Mouse (Mus musculus) heart, postnatal 0 days (tissue): ENCODE measurements at regions not wholly inside any gene's neighbourhood (a gene's known extent, or its start where the extent isn't known, plus 50 kb on each side); places are given as distances from the start of the nearest gene placed in this dataset.
A peak's percentile ranks its signal among the peaks of the same experiment; 100 is the strongest.

Experiments
- ATAC-seq: fragments of 200-750 bp; cut with Nextera tagmentation; 2 replicates; pipeline ENCODE4 v1.8.0; 2017; ENCODE audit warnings: low read depth, moderate number of reproducible peaks, moderate library complexity; ENCODE audit not compliant: insufficient read depth
- DNase-seq: peaks from one replicate; pipeline ENCODE4 v3.0.0-alpha.2; 2016; ENCODE audit warnings: low spot score
- H3K27ac ChIP-seq: fragments of 300-500 bp; sonication (generic); 2 replicates; pipeline ENCODE4 v1.5.1; 2014; ENCODE audit warnings: low read depth, mild to moderate bottlenecking
- H3K27me3 ChIP-seq: fragments of 300-500 bp; sonication (generic); 2 replicates; pipeline ENCODE4 v1.6.1; 2014; ENCODE audit warnings: low read length, mixed read lengths; ENCODE audit not compliant: control insufficient read depth, insufficient read depth
- H3K36me3 ChIP-seq: fragments of 300-500 bp; sonication (generic); replicated peaks from 2 replicates; pipeline ENCODE4 v1.6.1; 2014; ENCODE audit warnings: low read length, mixed read lengths; ENCODE audit not compliant: control insufficient read depth, insufficient read depth
- H3K4me1 ChIP-seq: fragments of 300-500 bp; sonication (generic); 2 replicates; pipeline ENCODE4 v1.6.1; 2014; ENCODE audit warnings: antibody characterized with exemption; ENCODE audit not compliant: control insufficient read depth, insufficient read depth
- H3K4me2 ChIP-seq: fragments of 300-500 bp; sonication (generic); 2 replicates; pipeline ENCODE4 v1.6.1; 2014; ENCODE audit warnings: low read depth, mild to moderate bottlenecking, low read length, moderate library complexity
- H3K4me3 ChIP-seq: fragments of 300-500 bp; sonication (generic); 2 replicates; pipeline ENCODE4 v1.5.1; 2014; ENCODE audit warnings: low read depth, low read length
- H3K9ac ChIP-seq: fragments of 300-500 bp; sonication (generic); replicated peaks from 2 replicates; pipeline ENCODE4 v1.6.1; 2014; ENCODE audit warnings: low read depth, low read length, mixed read lengths
- H3K9me3 ChIP-seq: fragments of 300-500 bp; sonication (generic); replicated peaks from 2 replicates; pipeline ENCODE4 v1.6.1; 2016; ENCODE audit warnings: low read length; ENCODE audit not compliant: control insufficient read depth
- CTCF ChIP-seq: IDR thresholded peaks from 2 replicates; pipeline ENCODE4 v1.5.1; 2016; ENCODE audit warnings: antibody characterized with exemption, control low read depth, low read depth
- EP300 ChIP-seq: IDR thresholded peaks from 2 replicates; pipeline ENCODE4 v1.6.1; 2016; ENCODE audit warnings: antibody characterized with exemption, low read depth
- WGBS: fragments of 180-500 bp; shearing (Covaris S2); extraction: QIAGEN DNeasy Blood & Tissue Kit; methylation state at CpG from one replicate; pipeline ENCODE4 v1.1.7; 2014; 5-methylcytosine and 5-hydroxymethylcytosine counted together

GRCm38 (mm10) chr4:23983452-23983805 lies 512.8 kb upstream of the Mms22l start:
- Histone ChIP-seq H3K27ac (no peak overlapping the region), H3K4me2 (peak overlapping the region; percentile 60), H3K27me3 (no peaks in the 10 kb centered on the region), H3K9me3 (no peaks in the 10 kb centered on the region), H3K36me3 (no peaks in the 10 kb centered on the region), H3K4me1 (0 out of 2 replicates have a peak, but pooled peaks cover 5% of the 10 kb centered on the region), H3K9ac (no peak overlapping the region), H3K4me3 (peak overlapping the region; percentile 22; the same call in 1 of the 2 replicates)
- TF ChIP-seq EP300 (no peak), CTCF (no peak)
- DNase-seq (no peak), ATAC-seq (no peak)
- 5% methylated on average over 8 of the region's 8 CpGs for WGBS

DNA sequence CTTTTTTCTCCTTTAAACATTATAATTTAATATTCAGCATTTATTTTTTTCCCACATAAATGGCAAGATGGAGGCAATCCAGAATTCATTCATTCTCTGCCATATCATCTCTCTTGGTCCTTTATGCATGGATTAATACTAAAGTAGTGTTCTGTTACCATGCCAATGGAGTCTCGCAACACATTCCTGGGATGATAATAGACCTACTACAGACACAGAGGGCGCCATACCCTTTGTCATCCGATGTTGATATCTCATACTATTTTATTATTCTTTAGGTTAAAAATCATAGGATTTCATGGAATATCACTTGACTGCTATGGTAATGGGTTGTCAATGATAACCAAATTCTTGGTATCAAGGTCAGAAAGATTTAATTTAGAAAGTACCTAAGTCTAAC lies 512.2 kb upstream of the Mms22l start:
- H3K9ac ChIP-seq: no peak overlapping the region
- no peak overlapping the region for H3K4me3 ChIP-seq
- H3K9me3 ChIP-seq: no peaks in the 10 kb centered on the region
- no peak for TF ChIP-seq EP300
- no peak for TF ChIP-seq CTCF
- no peak for ATAC-seq
- no peaks in the 10 kb centered on the region for H3K27me3 ChIP-seq
- H3K36me3 ChIP-seq: no peaks in the 10 kb centered on the region
- H3K4me2 ChIP-seq: no peak overlapping the region
- H3K4me1 ChIP-seq: 0 out of 2 replicates have a peak, but pooled peaks cover 5% of the 10 kb centered on the region
- DNase-seq: no peak
- no peak overlapping the region for H3K27ac ChIP-seq
- WGBS: 67% methylated on average over 3 of the region's 3 CpGs

- no peaks in the 10 kb centered on the region for H3K9me3 ChIP-seq
- no peaks in the 10 kb centered on the region for H3K27me3 ChIP-seq
- ATAC-seq (no peak), DNase-seq (no peak)
- no peak overlapping the region for H3K9ac ChIP-seq
- no peak overlapping the region for H3K4me3 ChIP-seq
- H3K4me2 ChIP-seq: no peak overlapping the region
- 75% methylated on average over 4 of the region's 4 CpGs for WGBS
- H3K36me3 ChIP-seq: no peaks in the 10 kb centered on the region
- no peak overlapping the region for H3K27ac ChIP-seq
- H3K4me1 ChIP-seq: 0 out of 2 replicates have a peak, but pooled peaks cover 5% of the 10 kb centered on the region
- TF ChIP-seq CTCF: no peak
- TF ChIP-seq EP300: no peak
These were observed 510.3 kb upstream of the Mms22l start for GRCm38 (mm10) chr4:23985956-23986355.

GRCm38 (mm10) chr4:23993823-23994222 lies 502.4 kb upstream of the Mms22l start:
- H3K4me1 ChIP-seq: no peaks in the 10 kb centered on the region
- 71% methylated on average over 3 of the region's 3 CpGs for WGBS
- no peak overlapping the region for H3K4me2 ChIP-seq
- H3K9me3 ChIP-seq: no peaks in the 10 kb centered on the region
- no peak for ATAC-seq
- no peaks in the 10 kb centered on the region for H3K27me3 ChIP-seq
- DNase-seq: no peak
- no peak overlapping the region for H3K9ac ChIP-seq
- no peak overlapping the region for H3K27ac ChIP-seq
- H3K36me3 ChIP-seq: no peaks in the 10 kb centered on the region
- no peak overlapping the region for H3K4me3 ChIP-seq
- TF ChIP-seq CTCF: no peak
- no peak for TF ChIP-seq EP300

- ATAC-seq: no peak
- WGBS: 20% methylated on average over 4 of the region's 4 CpGs
These were observed 501.8 kb upstream of the Mms22l start for GRCm38 (mm10) chr4:23994261-23994965.

More at GRCm38 (mm10) chr4:23994261-23994965, 501.8 kb upstream of the Mms22l start:
- TF ChIP-seq CTCF (no peak), EP300 (no peak)
- Histone ChIP-seq H3K4me1 (no peaks in the 10 kb centered on the region), H3K9me3 (no peaks in the 10 kb centered on the region), H3K9ac (no peak overlapping the region), H3K27ac (no peak overlapping the region), H3K4me2 (no peak overlapping the region), H3K27me3 (no peaks in the 10 kb centered on the region), H3K4me3 (no peak overlapping the region), H3K36me3 (no peaks in the 10 kb centered on the region)
- no peak for DNase-seq
